Mouse (Mus musculus) adipose tissue, adult 10 weeks (tissue): ENCODE results near the gene Irf8. TPM values are rescaled to one million over a fixed set of nuclear protein-coding genes. Genes with fewer than 3 reads are reported as not detected.

Experiments
- polyA plus RNA-seq: library from polyadenylated mRNA; stranded (reverse); fragments of 350-450 nt; fragmentation: Illumina TruSeq; extraction: RNeasy Lipid Tissue Mini Kit (QIAGEN cat#74804); gene quantifications from one replicate; pipeline ENCODE4 v1.2.3, GENCODE M21; 2014; ENCODE audit warnings: low read depth, low replicate concordance

Irf8 gene
- polyA plus RNA-seq: 9.8 TPM

GRCm38 (mm10) chr8:120735770-120736481 lies at the start of gene Irf8:
Gene Irf8, plus strand, starts transcription at chr8:120736358.

Other genes starting within 250 kb of the Irf8 start
- 15.1 TPM for gene Gins2, start 147.1 kb upstream of the Irf8 start, polyA plus RNA-seq
- 15.5 TPM for gene 1190005I06Rik, start 88.7 kb upstream of the Irf8 start, polyA plus RNA-seq
- 0.73 TPM for gene Gm27021, start 68.3 kb upstream of the Irf8 start, polyA plus RNA-seq
- 1,004 TPM for gene Cox4i1, start 68.1 kb upstream of the Irf8 start, polyA plus RNA-seq
- 59.5 TPM for gene Emc8, start 67.8 kb upstream of the Irf8 start, polyA plus RNA-seq